Mouse (Mus musculus) small intestine, adult 2 months (tissue): ENCODE results near the gene Sowaha. TPM values are rescaled to one million over a fixed set of nuclear protein-coding genes. Genes with fewer than 3 reads are reported as not detected.

ENCODE experiments used
- H3K27ac ChIP-seq: fragments of 200-500 bp; 2 replicates; pipeline ENCODE4 v1.5.1; 2012; ENCODE audit warnings: low read depth, low read length, control low read depth, inconsistent platforms; ENCODE audit not compliant: insufficient read depth
- H3K27me3 ChIP-seq: fragments of 200-500 bp; 2 replicates; pipeline ENCODE4 v1.6.1; 2012; ENCODE audit warnings: mild to moderate bottlenecking, moderate library complexity, low read length, inconsistent platforms; ENCODE audit not compliant: control insufficient read depth, insufficient read depth
- H3K36me3 ChIP-seq: fragments of 200-500 bp; 2 replicates; pipeline ENCODE4 v1.6.1; 2012; ENCODE audit warnings: mild to moderate bottlenecking, low read length, control low read depth, inconsistent platforms; ENCODE audit not compliant: control insufficient read depth, insufficient read depth
- H3K4me1 ChIP-seq: fragments of 200-500 bp; 2 replicates; pipeline ENCODE4 v1.6.1; 2012; ENCODE audit warnings: low read length, inconsistent platforms, mixed read lengths; ENCODE audit not compliant: control insufficient read depth, insufficient read depth, insufficient read length
- H3K4me3 ChIP-seq: fragments of 200-500 bp; 2 replicates; pipeline ENCODE4 v1.5.1; 2012; ENCODE audit warnings: low read depth, mild to moderate bottlenecking, control low read depth, inconsistent platforms, low read length, moderate library complexity
- CTCF ChIP-seq: fragments of 200-500 bp; IDR thresholded peaks from 2 replicates; pipeline ENCODE4 v1.5.1; 2012; ENCODE audit warnings: low read depth, mild to moderate bottlenecking, control low read depth, inconsistent platforms, low read length, moderate library complexity, mixed read lengths; ENCODE audit not compliant: insufficient replicate concordance, insufficient read length; ENCODE audit errors: extremely low read depth
- POLR2A ChIP-seq: fragments of 200-500 bp; IDR thresholded peaks from 2 replicates; pipeline ENCODE4 v1.6.1; 2012; ENCODE audit warnings: low read depth, mild to moderate bottlenecking, control low read depth, inconsistent platforms, low read length, moderate library complexity
- WGBS: fragments of 180-500 bp; shearing (Covaris S2); methylation state at CpG from one replicate; pipeline ENCODE4 v1.1.7; 2018; 5-methylcytosine and 5-hydroxymethylcytosine counted together
- polyA plus RNA-seq: library from polyadenylated mRNA; depleted of rRNA; stranded (reverse); fragments of >200 nt; gene quantifications from 2 replicates; pipeline ENCODE4 v1.2.3, GENCODE M21; 2012

Sowaha gene
- polyA plus RNA-seq, 1 experiment: 61.2 TPM

- 84% methylated on average over 9 of the region's 9 CpGs for WGBS
- no peak overlapping the region for H3K27ac ChIP-seq
These were observed 42.9 kb upstream of the Sowaha start for GRCm38 (mm10) chr11:53522930-53523329.

GRCm38 (mm10) chr11:53522362-53522761 lies 42.3 kb upstream of the Sowaha start:
- Histone ChIP-seq H3K4me1 (peaks cover 13% of the 10 kb centered on the region; the same call in 1 of the 2 replicates), H3K36me3 (no peaks in the 10 kb centered on the region), H3K4me3 (no peak overlapping the region), H3K27me3 (no peaks in the 10 kb centered on the region), H3K27ac (no peak overlapping the region)
- no peak for TF ChIP-seq POLR2A
- no peak for TF ChIP-seq CTCF
- WGBS: 94% methylated on average over 3 of the region's 3 CpGs

More at GRCm38 (mm10) chr11:53522930-53523329, 42.9 kb upstream of the Sowaha start:
- Histone ChIP-seq H3K36me3 (no peaks in the 10 kb centered on the region), H3K4me1 (peaks cover 13% of the 10 kb centered on the region; the same call in 1 of the 2 replicates), H3K27me3 (no peaks in the 10 kb centered on the region), H3K4me3 (no peak overlapping the region)
- TF ChIP-seq POLR2A (no peak), CTCF (no peak)

GRCm38 (mm10) chr11:53521821-53522131 lies 41.7 kb upstream of the Sowaha start:
- Histone ChIP-seq H3K36me3 (no peaks in the 10 kb centered on the region), H3K4me3 (no peak overlapping the region), H3K4me1 (peaks cover 13% of the 10 kb centered on the region; the same call in 1 of the 2 replicates), H3K27me3 (no peaks in the 10 kb centered on the region), H3K27ac (no peak overlapping the region)
- 67% methylated on average over 7 of the region's 7 CpGs for WGBS
- TF ChIP-seq POLR2A: no peak
- TF ChIP-seq CTCF: no peak

- no peak overlapping the region for H3K27ac ChIP-seq
These were observed 41.2 kb upstream of the Sowaha start for GRCm38 (mm10) chr11:53521120-53521820.

GRCm38 (mm10) chr11:53520122-53520978 lies 40.3 kb upstream of the Sowaha start:
- WGBS: 4% methylated on average over 24 of the region's 24 CpGs
- TF ChIP-seq POLR2A (no peak), CTCF (no peak)
- H3K27me3 ChIP-seq: no peaks in the 10 kb centered on the region

More at GRCm38 (mm10) chr11:53521120-53521820, 41.2 kb upstream of the Sowaha start:
- WGBS: 48% methylated on average over 16 of the region's 16 CpGs
- Histone ChIP-seq H3K27me3 (no peaks in the 10 kb centered on the region), H3K4me1 (peaks cover 13% of the 10 kb centered on the region; the same call in 1 of the 2 replicates), H3K36me3 (no peaks in the 10 kb centered on the region), H3K4me3 (no peak overlapping the region)
- TF ChIP-seq POLR2A (no peak), CTCF (no peak)

GRCm38 (mm10) chr11:53519207-53520121 lies 39.4 kb upstream of the Sowaha start, which contains the start of gene Sept8:
TSS of gene Sept8 (plus strand) at chr11:53519257.
- TF ChIP-seq CTCF (no peak), POLR2A (no peak)
- no peak within 1 kb of the TSS for H3K27ac ChIP-seq
- WGBS: 5% methylated on average over 79 of the region's 79 CpGs
- no peaks in the 10 kb centered on the region for H3K27me3 ChIP-seq
- H3K4me1 ChIP-seq: peaks cover 13% of the 10 kb centered on the region; the same call in 1 of the 2 replicates
- no peaks in the 10 kb centered on the region for H3K36me3 ChIP-seq
- peak within 1 kb of the TSS; percentile 84 for H3K4me3 ChIP-seq

More at GRCm38 (mm10) chr11:53520122-53520978, 40.3 kb upstream of the Sowaha start:
- Histone ChIP-seq H3K27ac (peak overlapping the region; percentile 37; the same call in 1 of the 2 replicates), H3K4me3 (peak overlapping the region; percentile 84), H3K36me3 (no peaks in the 10 kb centered on the region), H3K4me1 (peaks cover 13% of the 10 kb centered on the region; the same call in 1 of the 2 replicates)
